Mouse (Mus musculus): ENCODE data around the gene Ptprf.

GRCm38 (mm10) chr4:118319706-118320344, 28.6 kb upstream of the Ptprf start:
- TF ChIP-seq CTCF (IDR thresholded peaks at IDR 0.05; ENCODE audit: borderline replicate concordance, extremely low read depth, insufficient read depth, insufficient read length) = no peak
- TF ChIP-seq POLR2A (IDR thresholded peaks at IDR 0.05; ENCODE audit: borderline replicate concordance, extremely low read depth, insufficient read depth, insufficient read length, poor library complexity, severe bottlenecking) = no peak

Measured in brain, embryonic 14.5 days (tissue).